Mouse (Mus musculus) neural tube, embryonic 10.5 days (tissue): ENCODE measurements around the gene Mrpl22.
"Not testable (repeated sequence)": the region's sequence is repeated elsewhere in the genome, so short reads cannot be mapped to it uniquely, and the experiment has no call there.

ENCODE experiments used
- DNase-seq: peaks from one replicate; pipeline ENCODE4 v3.0.0-alpha.2; 2017; ENCODE audit warnings: low spot score; ENCODE audit errors: extremely low spot score

Mrpl22 gene

GRCm38 (mm10) chr11:58226425-58226824, 55.0 kb downstream of the Mrpl22 start:
- no peak for DNase-seq

GRCm38 (mm10) chr11:58228021-58228420, 56.6 kb downstream of the Mrpl22 start:
- not testable (repeated sequence) for DNase-seq
